Mouse (Mus musculus) stomach, postnatal 0 days (tissue): ENCODE results near the gene Loxl3.

Experiments used
- CTCF ChIP-seq: IDR thresholded peaks from 2 replicates; pipeline ENCODE4 v1.5.1; 2016; ENCODE audit warnings: antibody characterized with exemption, low read depth, mild to moderate bottlenecking, moderate library complexity
- EP300 ChIP-seq: optimal IDR thresholded peaks from 2 replicates; pipeline ENCODE3; 2016; ENCODE audit warnings: antibody characterized with exemption

- TF ChIP-seq CTCF: no peak
- TF ChIP-seq EP300: no peak
Measured at GRCm38 (mm10) chr6:83069488-83070246, 35.7 kb downstream of the Loxl3 start.
